8 mouse cellular contexts compared by ENCODE assay signal in the genomic region with DNA sequence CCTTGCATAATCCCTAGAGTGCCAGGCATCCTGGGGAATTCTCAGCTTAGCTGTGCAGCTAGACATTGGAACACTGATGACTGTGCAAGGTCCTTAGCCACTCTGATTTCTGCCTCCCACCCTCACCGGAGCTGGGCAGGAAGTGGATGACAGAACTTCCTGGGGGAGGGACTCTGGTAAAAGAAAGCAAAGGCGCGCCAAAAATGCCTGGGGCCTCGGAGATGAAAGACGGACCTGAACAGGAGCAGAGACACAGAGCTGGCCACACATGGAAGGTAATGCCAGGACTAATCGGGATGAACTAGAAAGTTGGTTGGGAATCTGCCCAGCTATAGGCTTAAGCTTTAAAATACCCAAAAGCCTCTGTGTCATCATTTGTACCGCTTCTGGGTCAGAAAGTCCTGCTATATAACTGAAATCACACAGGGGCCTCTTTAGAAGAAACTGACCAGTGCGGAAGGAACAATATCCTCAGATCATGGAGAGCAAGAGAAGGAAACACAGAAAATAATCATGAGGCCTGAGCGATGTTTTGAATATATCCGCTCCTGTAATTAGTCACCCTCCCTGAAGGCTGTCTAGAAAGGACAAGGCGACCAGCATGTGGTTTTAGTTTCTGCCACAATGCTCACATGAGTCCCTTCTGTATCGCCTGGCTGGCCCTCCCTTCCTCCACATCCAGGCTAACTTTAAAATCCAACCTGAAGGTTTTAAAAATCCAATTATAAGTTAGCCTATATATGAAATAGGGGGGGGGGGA. TPM values are rescaled to one million over a fixed set of nuclear protein-coding genes. Genes with fewer than 3 reads are reported as not detected.
DNase-seq lines count a peak whose midpoint lies in the region; ATAC-seq and TF ChIP-seq lines count a peak whose summit lies in the region.

A gene (plus strand): TSS at position 197 of the 760 bp plus-strand sequence.

- no peak for ATAC-seq in cerebellum, adult (ENCODE audit: insufficient number of reproducible peaks, low FRiP score, low TSS enrichment)
- ATAC-seq in kidney, postnatal 0 days (replicated peaks; ENCODE audit: low FRiP score, low read depth) = no peak
- ATAC-seq in megakaryocyte, adult 5-6 weeks (ENCODE audit: poor library complexity, severe bottlenecking) = peak; percentile 79

- H3K9ac ChIP-seq in kidney, postnatal 0 days (ENCODE audit: low read depth, low read length) = 0 out of 2 replicates have a peak within 1 kb of the TSS, but pooled peaks have one; percentile 27

- H3K9me3 ChIP-seq in kidney, postnatal 0 days (replicated peaks; ENCODE audit: low read length) = no peaks in the 10 kb centered on the region

- H3K4me1 ChIP-seq in kidney, postnatal 0 days (replicated peaks; ENCODE audit: insufficient read depth, low read length) = no peaks in the 10 kb centered on the region

- H3K4me2 ChIP-seq in kidney, postnatal 0 days (ENCODE audit: low read length) = peak within 1 kb of the TSS; percentile 37

- 69% methylated on average over 12 of the region's 12 CpGs for WGBS in kidney, postnatal 0 days

- peak within 1 kb of the TSS; percentile 17 for H3K4me3 ChIP-seq in kidney, postnatal 0 days (replicated peaks; ENCODE audit: low read depth, low read length)

- no peaks in the 10 kb centered on the region for H3K36me3 ChIP-seq in kidney, postnatal 0 days (ENCODE audit: insufficient read depth, low read length)

- no peaks in the 10 kb centered on the region for H3K27me3 ChIP-seq in kidney, postnatal 0 days (ENCODE audit: insufficient read depth, low read length)

- TF ChIP-seq CTCF in kidney, postnatal 0 days (IDR thresholded peaks at IDR 0.05; ENCODE audit: low read depth) = no peak

- H3K27ac ChIP-seq in kidney, postnatal 0 days = peak within 1 kb of the TSS; percentile 42; the same call in 1 of the 2 replicates

- DNase-seq in cerebellum, adult 11-12 months = peak; percentile 4
- DNase-seq in T-cell, adult 2 months (ENCODE audit: low spot score) = peak; percentile 80
- DNase-seq in heart, adult 18-20 months = peak; percentile 66 to 81
- DNase-seq in kidney, postnatal 0 days (ENCODE audit: low spot score) = peak; percentile 66
- DNase-seq in thymus, postnatal 36 days = peak; percentile 66 to 76
- DNase-seq in frontal cortex, adult 2 months (ENCODE audit: extremely low spot score in 1 of 2, low spot score in 1 of 2) = no peak

RNA-seq across cellular contexts. Expression of the gene that starts here (rescaled TPM):
- 1 to 10 TPM; 2.0 to 2.1 TPM for total RNA-seq in heart, adult 18-20 months (2021)
- polyA plus RNA-seq in kidney, postnatal 0 days (2015; fragmentation: Nextera tagmentation; extraction: Ambion mirVana) = 1.8 and 2.3 TPM in 2 replicates
- total RNA-seq in megakaryocyte, adult 5-6 weeks (2015) = 29.0 and 29.7 TPM in 2 replicates
- 43.8 and 49.6 TPM in 2 replicates for total RNA-seq in megakaryocyte, adult 5-6 weeks (2017)
- polyA plus RNA-seq in frontal cortex, adult 2 months (2012; rRNA removed) = 0.57 and 0.60 TPM in 2 replicates

Comparison
In these comparisons a context has a peak if more than half of its experiments do, and no peak if none do; other contexts are left out.
1. RNA of the gene that starts here (total RNA-seq): 29.0 to 49.6 TPM in megakaryocyte, adult 5-6 weeks; 2.0 to 2.1 TPM in heart, adult 18-20 months; every median in the first group is over 4 times any median in the second.
2. DNase-seq: peak in cerebellum, adult 11-12 months (single experiment), T-cell, adult 2 months (single experiment), heart, adult 18-20 months (2 of 2), kidney, postnatal 0 days (single experiment) and thymus, postnatal 36 days (2 of 2); none in frontal cortex, adult 2 months (0 of 2).